Mouse (Mus musculus): ENCODE data around the gene Rnf10. TPM values are rescaled to one million over a fixed set of nuclear protein-coding genes. Genes with fewer than 3 reads are reported as not detected.
"Not testable (repeated sequence)": the region's sequence is repeated elsewhere in the genome, so short reads cannot be mapped to it uniquely, and the experiment has no call there.

The Rnf10 gene
- polyA plus RNA-seq (2015; fragmentation: Nextera tagmentation; extraction: Ambion mirVana), result 111 and 121 TPM in 2 replicates

- Histone ChIP-seq H3K4me3 (peak within 1 kb of the TSS; percentile 100), H3K27me3 (replicated peaks) (no peaks in the 10 kb centered on the region), H3K27ac (replicated peaks) (peak within 1 kb of the TSS; percentile 85), H3K4me1 (peaks cover 42% of the 10 kb centered on the region), H3K36me3 (peaks cover 18% of the 10 kb centered on the region), H3K9ac (peak within 1 kb of the TSS; percentile 99), H3K4me2 (peak within 1 kb of the TSS; percentile 96), H3K9me3 (no peaks in the 10 kb centered on the region)
- peak; percentile 69 for ATAC-seq (ENCODE audit: extremely low read depth, insufficient number of reproducible peaks, low FRiP score, low TSS enrichment)
- WGBS, result 13% methylated on average over 26 of the region's 26 CpGs
Measured at GRCm38 (mm10) chr5:115272812-115273548, at the start of gene Rnf10. Gene Rnf10, minus strand, starts transcription at chr5:115272898.

GRCm38 (mm10) chr5:115319004-115319940 lies 46.6 kb upstream of the Rnf10 start:
- Histone ChIP-seq H3K4me1 (peaks cover 36% of the 10 kb centered on the region), H3K9me3 (no peaks in the 10 kb centered on the region), H3K4me2 (peak overlapping the region; percentile 86), H3K27me3 (replicated peaks) (no peaks in the 10 kb centered on the region), H3K4me3 (peak overlapping the region; percentile 54), H3K36me3 (no peaks in the 10 kb centered on the region), H3K27ac (replicated peaks) (peak overlapping the region; percentile 78), H3K9ac (peak overlapping the region; percentile 80)
- WGBS, result under 1% methylated on average over 22 of the region's 22 CpGs
- ATAC-seq (ENCODE audit: extremely low read depth, insufficient number of reproducible peaks, low FRiP score, low TSS enrichment), result peak; percentile 70; the same call in 1 of the 2 replicates

GRCm38 (mm10) chr5:115317645-115318328 lies 45.1 kb upstream of the Rnf10 start:
- H3K4me2 ChIP-seq, result peak overlapping the region; percentile 56
- peaks cover 47% of the 10 kb centered on the region for H3K4me1 ChIP-seq
- no peak for ATAC-seq (ENCODE audit: extremely low read depth, insufficient number of reproducible peaks, low FRiP score, low TSS enrichment)
- whole genome bisulfite sequencing, result 8% methylated on average over 10 of the region's 10 CpGs
- H3K27ac ChIP-seq (replicated peaks), result peak overlapping the region; percentile 58
- H3K27me3 ChIP-seq (replicated peaks), result no peaks in the 10 kb centered on the region
- no peaks in the 10 kb centered on the region for H3K9me3 ChIP-seq
- peak overlapping the region; percentile 41; the same call in 1 of the 2 replicates for H3K9ac ChIP-seq
- no peaks in the 10 kb centered on the region for H3K36me3 ChIP-seq
- peak overlapping the region; percentile 9; the same call in 1 of the 2 replicates for H3K4me3 ChIP-seq

- WGBS, result 12% methylated on average over 14 of the region's 14 CpGs
- H3K27me3 ChIP-seq (replicated peaks), result no peaks in the 10 kb centered on the region
- H3K9me3 ChIP-seq, result no peaks in the 10 kb centered on the region
- no peak for ATAC-seq (ENCODE audit: extremely low read depth, insufficient number of reproducible peaks, low FRiP score, low TSS enrichment)
- peak overlapping the region; percentile 56 for H3K4me2 ChIP-seq
- H3K4me1 ChIP-seq, result peaks cover 54% of the 10 kb centered on the region
- H3K36me3 ChIP-seq, result no peaks in the 10 kb centered on the region
- H3K4me3 ChIP-seq, result no peak overlapping the region
- H3K27ac ChIP-seq (replicated peaks), result peak overlapping the region; percentile 58
- H3K9ac ChIP-seq, result peak overlapping the region; percentile 41
Measured at GRCm38 (mm10) chr5:115316968-115317644, 44.4 kb upstream of the Rnf10 start.

GRCm38 (mm10) chr5:115313668-115313943 lies 40.9 kb upstream of the Rnf10 start:
- peak overlapping the region; percentile 33; the same call in 1 of the 2 replicates for H3K9ac ChIP-seq
- WGBS, result 36% methylated on average over 5 of the region's 5 CpGs
- peak overlapping the region; percentile 30 for H3K27ac ChIP-seq (replicated peaks)

GRCm38 (mm10) chr5:115312816-115313667 lies 40.3 kb upstream of the Rnf10 start:
- H3K4me1 ChIP-seq, result peaks cover 38% of the 10 kb centered on the region
- peak overlapping the region; percentile 8; the same call in 1 of the 2 replicates for H3K4me2 ChIP-seq
- no peaks in the 10 kb centered on the region for H3K27me3 ChIP-seq (replicated peaks)
- H3K9me3 ChIP-seq, result no peaks in the 10 kb centered on the region
- ATAC-seq (ENCODE audit: extremely low read depth, insufficient number of reproducible peaks, low FRiP score, low TSS enrichment), result peak; percentile 44; the same call in 1 of the 2 replicates
- peak overlapping the region; percentile 33; the same call in 1 of the 2 replicates for H3K9ac ChIP-seq
- peak overlapping the region; percentile 30 for H3K27ac ChIP-seq (replicated peaks)
- H3K36me3 ChIP-seq, result no peaks in the 10 kb centered on the region
- H3K4me3 ChIP-seq, result no peak overlapping the region
- 41% methylated on average over 10 of the region's 10 CpGs for WGBS

More at GRCm38 (mm10) chr5:115313668-115313943, 40.9 kb upstream of the Rnf10 start:
- Histone ChIP-seq H3K9me3 (no peaks in the 10 kb centered on the region), H3K4me2 (no peak overlapping the region; the same call in 1 of the 2 replicates), H3K4me1 (peaks cover 44% of the 10 kb centered on the region), H3K4me3 (no peak overlapping the region), H3K36me3 (no peaks in the 10 kb centered on the region), H3K27me3 (replicated peaks) (no peaks in the 10 kb centered on the region)
- ATAC-seq (ENCODE audit: extremely low read depth, insufficient number of reproducible peaks, low FRiP score, low TSS enrichment), result no peak

- 42% methylated on average over 4 of the region's 4 CpGs for WGBS
- peak overlapping the region; percentile 30 for H3K27ac ChIP-seq (replicated peaks)
Measured at GRCm38 (mm10) chr5:115312354-115312753, 39.7 kb upstream of the Rnf10 start.

GRCm38 (mm10) chr5:115302190-115302589 lies 29.5 kb upstream of the Rnf10 start:
- Histone ChIP-seq H3K4me1 (peaks cover 28% of the 10 kb centered on the region), H3K36me3 (peaks cover 23% of the 10 kb centered on the region), H3K4me2 (peak overlapping the region; percentile 86; the same call in 1 of the 2 replicates), H3K4me3 (peak overlapping the region; percentile 73; the same call in 1 of the 2 replicates), H3K9ac (0 out of 2 replicates have a peak overlapping the region, but pooled peaks have one; percentile 84)
- WGBS, result 78% methylated on average over 3 of the region's 7 CpGs
- not testable (repeated sequence) for H3K27me3 ChIP-seq (replicated peaks); ATAC-seq (ENCODE audit: extremely low read depth, insufficient number of reproducible peaks, low FRiP score, low TSS enrichment); H3K27ac ChIP-seq (replicated peaks); H3K9me3 ChIP-seq

More at GRCm38 (mm10) chr5:115312354-115312753, 39.7 kb upstream of the Rnf10 start:
- ATAC-seq (ENCODE audit: extremely low read depth, insufficient number of reproducible peaks, low FRiP score, low TSS enrichment), result no peak
- Histone ChIP-seq H3K4me2 (peak overlapping the region; percentile 8; the same call in 1 of the 2 replicates), H3K27me3 (replicated peaks) (no peaks in the 10 kb centered on the region), H3K4me1 (peaks cover 31% of the 10 kb centered on the region), H3K4me3 (no peak overlapping the region), H3K9me3 (no peaks in the 10 kb centered on the region), H3K9ac (no peak overlapping the region), H3K36me3 (no peaks in the 10 kb centered on the region)

- H3K4me3 ChIP-seq, result peak overlapping the region; percentile 73
- peak overlapping the region; percentile 76; the same call in 1 of the 2 replicates for H3K27ac ChIP-seq (replicated peaks)
- ATAC-seq (ENCODE audit: extremely low read depth, insufficient number of reproducible peaks, low FRiP score, low TSS enrichment), result no peak
- no peaks in the 10 kb centered on the region for H3K9me3 ChIP-seq
- no peaks in the 10 kb centered on the region for H3K27me3 ChIP-seq (replicated peaks)
- WGBS, result 29% methylated on average over 13 of the region's 13 CpGs
- H3K4me2 ChIP-seq, result peak overlapping the region; percentile 86
- H3K36me3 ChIP-seq, result peaks cover 28% of the 10 kb centered on the region
- peaks cover 34% of the 10 kb centered on the region for H3K4me1 ChIP-seq
- peak overlapping the region; percentile 84 for H3K9ac ChIP-seq
Measured at GRCm38 (mm10) chr5:115301615-115302014, 28.9 kb upstream of the Rnf10 start.
